Mouse (Mus musculus) retina, postnatal 1 day (tissue): Measurements from ENCODE around the gene Crmp1.

Experiments used
- DNase-seq: peaks from one replicate; pipeline ENCODE4 v3.0.0-alpha.2; 2012

Gene Crmp1

DNA sequence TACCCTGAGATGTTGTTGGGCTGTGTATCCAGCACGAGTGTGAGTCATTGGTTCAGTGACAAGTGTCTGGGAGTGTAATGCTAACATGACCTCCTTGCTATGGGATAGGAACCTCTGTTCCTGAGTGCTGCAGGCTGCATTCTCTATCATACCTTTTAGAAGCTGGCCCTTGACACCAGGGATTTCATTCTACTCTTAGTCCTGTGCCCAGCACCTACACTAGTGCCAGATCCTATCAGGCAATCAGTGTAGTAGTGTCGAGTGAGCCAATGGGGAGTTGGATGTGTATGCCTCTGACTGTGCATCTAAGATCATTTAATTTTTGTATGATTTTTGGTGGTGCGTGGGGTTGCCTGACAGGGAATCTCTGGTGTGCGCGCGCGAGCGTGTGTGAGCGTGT is 516 bp upstream of the Crmp1 start:
- no peak for DNase-seq

DNA sequence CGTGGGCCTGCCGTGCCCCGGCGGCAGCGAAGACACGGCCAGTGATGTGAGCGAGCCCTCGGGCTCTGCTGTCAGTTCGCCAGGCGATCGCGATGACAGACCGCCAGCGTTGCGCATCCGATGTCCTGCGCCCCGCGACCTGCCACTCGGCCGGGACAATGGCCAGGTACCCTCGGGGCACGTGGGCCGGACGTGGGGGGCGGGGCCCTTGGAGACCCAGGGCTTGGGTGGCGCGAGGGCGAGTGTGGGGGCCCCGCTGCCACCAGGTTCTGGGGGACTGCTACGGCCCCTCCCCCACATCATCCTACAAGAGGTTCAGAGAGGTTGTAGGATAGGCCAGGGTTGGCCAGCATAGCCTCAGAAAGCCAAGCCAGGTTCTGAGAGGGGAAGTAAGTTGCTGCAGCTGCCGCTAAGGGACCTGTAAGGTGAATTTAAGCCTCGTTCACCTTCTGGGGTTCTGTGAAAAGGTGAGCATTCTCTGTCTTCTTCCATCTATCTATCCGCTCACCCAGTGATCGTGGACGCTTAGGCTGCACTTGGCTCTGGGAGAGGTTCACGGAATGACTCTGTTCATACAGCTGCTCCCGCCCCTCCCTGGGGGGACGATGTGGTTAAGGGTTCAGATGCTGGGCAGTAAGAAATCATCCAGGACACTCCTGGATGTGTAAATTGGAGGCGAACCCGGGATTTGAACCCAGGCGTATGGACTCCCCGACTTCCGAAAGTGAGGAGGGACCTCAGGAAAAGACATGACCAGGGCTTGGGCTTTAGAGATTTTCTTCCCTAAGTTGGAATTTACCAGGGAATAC is 824 bp downstream of the Crmp1 start:
- no peak for DNase-seq

DNA sequence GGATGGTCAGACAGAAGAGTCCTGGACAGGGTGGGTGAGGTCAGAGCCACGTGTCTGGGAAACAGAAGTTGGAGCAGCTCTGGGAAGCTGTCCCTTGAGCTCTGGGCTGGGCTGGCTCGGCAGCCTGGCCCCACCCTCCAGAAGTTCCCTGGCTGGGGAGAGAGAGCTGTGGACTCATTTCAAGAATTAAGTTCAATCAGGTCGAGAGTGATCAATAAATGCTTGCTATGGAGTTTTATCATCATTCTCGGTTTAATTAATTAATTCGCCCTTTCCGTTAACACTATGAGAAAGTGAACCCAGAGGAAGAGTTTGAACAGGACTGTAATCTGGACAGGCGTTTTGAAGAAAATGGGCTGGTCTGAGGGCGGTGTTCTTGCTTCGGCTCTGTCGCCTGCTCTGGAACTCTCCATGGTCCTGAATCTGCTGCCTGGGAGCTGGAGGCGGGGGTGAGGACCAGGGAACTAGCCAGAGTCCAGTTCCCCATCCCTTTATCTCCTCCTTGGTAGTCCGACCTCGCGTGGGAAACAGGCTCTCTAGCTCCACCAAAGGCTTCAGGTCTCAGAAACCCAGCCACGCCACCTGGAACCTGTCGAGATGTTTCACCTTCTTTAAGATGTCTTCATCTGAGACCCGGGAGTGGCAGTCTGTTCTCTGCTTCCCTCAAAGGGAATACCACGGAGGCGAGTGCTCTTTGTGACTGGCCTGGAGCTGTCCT is 1.6 kb downstream of the Crmp1 start:
- DNase-seq = peak; percentile 84

DNA sequence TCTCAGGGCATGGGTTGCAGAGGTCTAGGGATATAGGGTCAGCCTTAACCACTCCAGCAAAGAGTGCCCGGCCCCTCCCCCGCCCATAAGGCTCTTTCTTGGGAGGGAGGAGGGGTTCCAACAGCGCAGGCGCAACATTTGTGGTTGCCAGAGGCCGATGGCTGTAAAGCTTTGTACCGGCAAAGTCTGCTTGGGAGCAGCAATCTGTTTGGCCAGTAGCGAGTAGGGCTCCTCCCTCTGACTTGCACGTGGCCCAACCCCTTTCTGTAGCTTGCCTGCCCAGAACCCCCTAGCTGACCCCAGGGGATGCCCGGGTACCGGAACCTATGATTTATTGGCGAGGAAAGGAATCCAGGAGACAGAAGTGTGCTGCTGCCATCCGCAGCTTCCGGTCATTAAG is 2.4 kb downstream of the Crmp1 start:
- peak; percentile 87 for DNase-seq

DNA sequence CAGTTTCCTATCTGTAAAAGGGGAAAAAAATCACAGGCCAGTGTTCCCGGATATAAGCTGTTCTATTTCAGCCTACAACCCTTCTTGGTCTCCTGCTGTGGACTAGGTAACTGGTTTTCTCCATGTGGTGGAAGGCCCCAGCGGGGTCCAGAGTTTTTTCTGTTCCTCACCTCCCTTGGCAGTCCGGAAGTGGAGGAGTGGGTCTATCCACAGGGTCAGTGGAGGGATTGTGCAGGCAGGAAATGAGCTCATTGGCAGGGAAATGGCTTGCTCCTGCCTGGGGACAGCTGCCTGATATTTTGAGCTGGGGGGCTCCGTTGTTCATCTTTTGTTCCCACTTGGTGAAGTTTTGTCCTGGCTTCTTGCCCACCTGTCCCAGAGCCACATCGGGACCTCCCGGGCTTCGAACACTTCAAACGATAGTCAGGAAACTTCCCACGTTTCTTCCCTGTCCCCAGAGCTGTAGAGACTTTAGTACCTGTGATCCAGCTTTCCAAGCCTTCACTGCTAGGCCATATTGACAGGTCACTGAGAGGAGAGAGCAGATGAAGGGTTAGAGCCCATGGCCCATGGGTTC is 3.0 kb downstream of the Crmp1 start:
- DNase-seq = no peak

DNA sequence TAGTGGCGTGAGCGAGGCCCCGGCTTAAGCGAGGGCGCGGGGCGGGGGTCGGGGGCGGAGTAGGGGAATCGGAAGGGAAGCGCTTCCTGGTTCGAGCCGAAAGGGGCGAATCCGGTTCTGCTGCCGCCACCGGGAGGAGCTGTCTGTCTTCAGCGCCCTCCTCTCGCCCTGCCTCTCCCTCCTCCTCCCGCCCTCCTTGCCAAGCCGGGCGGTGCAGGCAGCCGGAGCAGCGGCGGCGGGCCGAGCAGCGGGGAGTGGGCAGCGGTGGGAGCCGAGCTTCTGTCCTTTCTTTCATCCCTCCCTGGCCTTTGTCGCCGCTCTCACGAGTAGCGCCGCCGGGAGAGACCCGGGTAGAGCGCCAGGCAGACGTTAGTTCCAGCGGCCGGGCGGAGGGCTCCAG is 3.9 kb downstream of the Crmp1 start:
- peak; percentile 87 for DNase-seq

DNA sequence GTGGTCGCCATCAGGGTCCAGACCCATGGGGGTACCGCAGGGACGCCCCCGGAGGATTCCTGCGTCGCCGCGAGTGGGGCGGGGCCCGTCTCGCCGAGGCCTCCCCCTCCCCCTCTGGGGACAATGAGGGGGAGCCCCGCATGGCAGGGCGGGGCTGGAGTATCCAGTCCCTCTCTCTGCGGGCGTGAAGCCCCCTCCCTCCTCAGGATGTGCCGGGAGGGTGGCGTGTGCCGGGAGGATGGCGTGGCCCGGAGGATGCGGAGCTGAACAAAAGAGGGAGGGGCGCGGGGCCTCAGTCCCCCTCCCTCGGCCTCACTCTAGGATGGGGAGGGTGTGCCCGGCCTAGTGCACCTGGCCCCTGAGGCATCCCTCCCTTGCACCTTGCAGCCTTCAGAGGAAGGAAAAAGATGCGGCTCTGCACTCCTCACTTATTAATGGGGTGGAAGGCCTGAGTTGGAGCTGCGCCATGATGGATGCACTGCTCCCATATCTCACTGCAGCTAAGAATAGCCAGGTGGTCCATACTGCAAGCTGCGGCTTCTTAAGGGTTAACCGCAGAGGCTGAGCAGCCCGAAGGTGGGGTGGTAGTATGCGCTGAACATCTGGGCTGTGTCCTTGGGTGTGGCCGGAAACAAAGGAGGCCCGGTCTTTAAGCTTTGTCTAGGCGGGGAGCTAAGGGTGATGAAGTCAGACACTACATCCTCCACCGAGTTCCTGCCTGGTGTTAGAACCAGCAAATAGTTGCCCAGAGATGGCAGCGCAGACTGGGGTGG is 4.6 kb downstream of the Crmp1 start:
- peak; percentile 66 for DNase-seq

DNA sequence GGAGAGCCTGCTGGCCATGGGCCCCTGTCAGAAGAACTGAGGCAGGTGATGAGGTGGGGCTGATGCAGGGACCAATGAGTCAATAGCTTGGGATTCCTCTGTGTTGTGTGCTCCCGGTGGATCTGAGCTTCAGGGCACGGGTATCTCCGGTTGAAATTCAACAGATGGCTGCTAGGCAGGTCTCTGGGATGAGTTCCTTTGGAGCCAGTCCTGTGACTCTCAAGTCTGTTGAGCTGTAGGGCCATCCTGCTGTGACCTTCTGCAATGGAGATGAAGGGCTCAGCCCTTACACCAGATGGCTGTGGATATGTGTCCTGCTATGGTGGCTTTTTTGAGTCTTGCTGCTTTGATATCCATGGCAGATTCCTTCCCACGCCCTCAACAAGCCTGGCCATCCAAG is 5.7 kb downstream of the Crmp1 start:
- no peak for DNase-seq

DNA sequence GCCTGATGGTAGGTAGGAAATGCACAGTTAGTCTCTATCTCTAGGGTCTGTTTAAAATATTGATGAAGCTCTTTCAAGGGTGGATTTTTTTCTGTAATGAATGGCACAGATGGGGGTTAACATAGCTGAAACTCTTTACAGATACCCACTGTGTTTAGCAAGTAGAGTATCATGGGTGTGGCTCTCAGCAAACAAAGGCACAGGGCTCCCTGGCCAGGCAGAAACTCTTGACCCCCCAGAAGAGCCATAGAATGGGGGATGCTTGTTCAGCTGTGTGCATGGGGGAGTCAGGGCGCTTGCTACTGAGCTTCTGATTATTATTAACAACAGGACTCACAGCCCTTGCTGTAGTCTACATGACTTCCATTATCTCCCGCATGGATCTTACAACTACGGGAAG is 7.1 kb downstream of the Crmp1 start:
- DNase-seq = no peak

DNA sequence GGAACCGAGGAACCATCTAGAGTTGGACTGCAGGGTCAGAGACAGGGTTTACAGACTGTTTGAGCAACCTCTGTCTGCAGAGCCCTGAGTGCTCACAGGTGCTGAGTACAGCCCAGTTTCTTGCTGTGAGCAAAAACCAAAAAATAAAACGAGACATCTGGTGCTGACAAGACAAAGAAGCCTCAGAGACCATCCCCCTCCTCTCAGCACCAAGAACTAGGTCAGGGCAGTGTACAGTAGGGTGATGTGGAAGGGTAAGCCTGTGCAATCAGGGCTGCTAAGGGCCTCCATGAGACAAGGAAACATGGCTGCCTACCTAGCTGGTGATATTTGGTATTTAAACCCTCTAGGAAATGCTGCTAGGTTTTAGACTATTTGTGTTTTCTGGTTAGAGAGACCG is 9.9 kb downstream of the Crmp1 start:
- DNase-seq = peak; percentile 55

DNA sequence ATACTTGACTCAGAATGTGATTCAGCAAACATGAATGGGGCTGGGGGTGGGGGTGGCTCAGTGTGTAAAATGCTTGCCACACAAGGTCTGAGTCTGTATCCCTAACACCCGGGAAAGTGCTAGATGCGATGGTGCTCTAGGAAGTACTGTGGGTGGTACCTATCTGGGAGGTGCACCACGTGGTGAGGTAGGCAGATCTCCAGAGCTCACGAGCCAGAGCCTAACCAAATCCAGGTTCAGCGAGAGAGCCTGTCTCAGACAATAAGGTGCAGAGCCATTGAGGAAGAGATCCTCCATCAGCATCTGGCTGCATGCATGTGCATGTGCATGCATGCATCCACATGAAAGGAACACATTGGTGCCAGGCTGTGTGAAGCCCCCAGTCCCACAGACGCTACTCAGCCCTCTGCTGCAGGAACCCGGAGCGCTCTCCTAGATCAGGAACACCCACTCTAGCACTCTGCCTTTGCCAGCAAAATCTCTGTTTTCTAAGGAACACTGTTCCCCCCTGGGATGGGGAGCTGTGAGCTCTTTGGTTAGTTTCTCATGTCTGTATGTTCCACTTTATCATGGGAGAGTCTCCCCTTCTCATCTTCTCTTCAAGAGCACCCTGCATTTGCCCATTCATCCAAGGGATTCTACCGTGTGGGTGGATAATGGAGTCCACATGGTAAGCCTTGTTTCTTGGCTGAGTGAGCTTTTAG is 10.5 kb downstream of the Crmp1 start:
- DNase-seq = no peak

DNA sequence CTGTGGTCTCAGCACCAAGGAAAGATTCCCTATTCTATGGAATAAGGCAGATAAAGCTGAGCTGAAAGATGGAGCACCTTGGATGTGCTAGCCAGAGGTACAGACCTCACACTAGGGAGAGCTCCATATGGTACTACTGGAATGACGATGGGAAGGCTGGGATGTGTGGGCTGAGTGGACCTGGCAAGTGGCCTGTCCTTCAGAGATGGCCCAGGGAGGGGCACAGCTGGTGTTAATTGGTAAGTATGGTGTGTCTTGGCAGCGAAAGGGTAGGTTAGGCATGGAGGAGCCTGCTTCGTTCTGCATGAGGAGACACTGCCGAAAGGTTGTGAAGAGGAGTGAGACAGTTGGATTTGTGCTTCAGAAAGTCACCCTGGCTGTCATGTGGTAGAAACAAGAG is 12.8 kb downstream of the Crmp1 start:
- DNase-seq = no peak

DNA sequence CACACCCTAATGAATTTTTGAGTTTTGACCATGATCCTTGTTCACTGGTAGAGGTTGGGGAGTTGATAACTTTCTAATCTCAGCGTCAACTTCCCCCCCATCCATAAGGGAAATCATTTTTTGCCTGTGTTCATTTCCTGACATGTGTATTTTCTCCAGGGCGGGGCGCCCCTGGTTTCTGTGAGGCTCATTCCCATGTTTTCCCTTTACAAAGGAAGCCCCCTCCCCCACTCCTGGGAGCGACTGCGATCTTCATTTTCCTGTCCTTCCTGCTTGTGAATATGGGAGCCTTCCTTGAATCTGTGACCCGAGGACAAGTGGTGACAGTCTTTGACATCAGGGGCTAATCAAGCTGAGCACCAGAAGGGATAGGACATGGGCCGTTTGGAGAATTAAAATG is 15.1 kb downstream of the Crmp1 start:
- no peak for DNase-seq

DNA sequence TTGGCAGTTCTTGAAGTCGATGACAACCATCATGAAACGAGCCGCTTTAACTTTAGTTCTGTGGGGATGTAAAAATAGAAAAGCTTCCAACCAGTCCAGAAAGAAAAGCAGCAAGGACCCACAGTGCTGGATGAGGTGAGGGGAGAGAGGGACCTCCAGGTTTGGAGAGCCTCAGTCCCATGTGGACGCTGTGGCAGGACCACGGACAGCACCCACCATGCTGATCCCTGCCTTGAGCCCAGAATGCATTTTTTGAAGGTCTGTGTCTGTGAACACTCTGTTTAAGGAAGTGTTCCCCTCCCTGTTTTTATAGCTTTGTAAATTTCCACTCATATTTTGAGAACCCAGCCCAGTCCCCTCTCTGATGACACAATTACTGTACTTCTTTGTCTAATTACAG is 15.5 kb downstream of the Crmp1 start:
- DNase-seq = peak; percentile 21

DNA sequence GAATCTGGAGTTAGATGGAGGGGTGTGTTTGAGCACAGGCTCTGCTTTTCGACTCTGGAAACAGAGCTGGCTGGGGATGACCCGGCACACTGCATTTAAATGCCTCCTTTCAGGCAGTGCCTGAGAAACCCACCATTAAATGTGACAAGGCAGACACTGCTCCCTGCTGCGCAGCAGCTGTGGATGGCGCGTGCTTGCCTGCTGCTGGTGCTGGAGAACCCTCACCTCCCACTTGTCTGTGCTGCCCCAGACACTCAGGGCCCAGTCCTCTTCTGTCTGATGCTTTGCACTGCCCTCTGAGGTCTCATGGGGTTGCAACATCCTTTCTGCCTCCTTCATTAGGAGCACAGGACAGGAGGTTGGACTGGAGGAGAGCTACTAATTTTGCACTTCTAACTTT is 20.0 kb downstream of the Crmp1 start:
- peak; percentile 9 for DNase-seq

DNA sequence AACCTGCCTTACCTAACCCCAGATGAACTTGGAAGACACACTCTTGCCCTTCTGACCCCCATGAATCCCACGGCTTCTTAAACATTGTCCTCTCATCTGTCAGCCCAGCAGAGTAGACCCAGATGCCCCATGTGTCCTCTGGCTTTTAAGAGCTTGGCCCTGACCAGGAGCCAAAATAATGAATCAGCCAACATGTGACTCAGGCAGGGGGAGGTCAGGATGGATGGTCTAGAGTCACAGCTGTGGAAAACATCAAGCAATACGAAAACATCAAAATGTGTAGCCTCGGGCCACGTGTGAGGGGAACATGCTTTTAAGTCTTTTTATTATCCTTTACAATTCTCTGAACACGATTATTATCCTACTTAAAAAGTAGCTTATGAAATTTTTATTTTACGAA is 22.1 kb downstream of the Crmp1 start:
- DNase-seq = peak; percentile 55

DNA sequence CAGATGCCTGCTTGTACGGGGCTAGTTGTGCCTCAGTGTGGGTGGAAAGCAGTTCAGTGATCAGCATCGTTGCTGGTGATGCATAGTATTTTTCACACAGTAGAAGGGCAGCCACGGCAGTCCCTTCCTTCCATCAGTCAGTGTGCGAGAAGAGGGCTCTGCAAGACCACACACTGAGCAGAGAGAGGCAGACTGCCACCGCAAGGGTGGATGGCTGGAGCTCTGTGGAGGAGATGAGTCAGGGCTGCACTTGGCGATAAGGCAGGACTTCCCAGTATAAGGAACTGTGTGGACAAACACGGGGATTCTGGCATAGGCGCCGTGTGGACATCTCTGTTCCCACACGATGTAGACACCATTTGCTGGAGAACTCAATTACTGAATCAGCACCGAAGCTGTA is 39.3 kb downstream of the Crmp1 start:
- DNase-seq = no peak

DNA sequence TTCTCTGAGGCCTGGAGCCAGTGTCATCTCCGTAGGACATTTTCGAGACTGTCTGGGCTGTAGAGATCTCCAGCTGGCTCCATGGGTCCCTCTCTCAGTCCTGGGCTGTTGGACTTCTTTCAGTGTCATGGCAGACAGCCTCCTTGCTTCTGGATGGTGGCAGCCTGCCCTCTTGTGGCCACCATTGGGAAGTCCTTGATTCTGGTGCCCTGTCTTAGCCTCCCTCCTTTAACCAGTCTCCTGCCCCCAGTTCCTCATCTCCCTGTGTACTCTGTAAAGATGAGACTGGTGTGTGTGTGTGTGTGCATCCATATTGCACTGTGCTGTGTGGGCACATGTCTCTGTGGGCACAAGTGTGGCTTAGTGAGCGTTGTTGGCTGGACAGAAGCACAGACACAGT is 46.6 kb downstream of the Crmp1 start:
- peak; percentile 69 for DNase-seq

DNA sequence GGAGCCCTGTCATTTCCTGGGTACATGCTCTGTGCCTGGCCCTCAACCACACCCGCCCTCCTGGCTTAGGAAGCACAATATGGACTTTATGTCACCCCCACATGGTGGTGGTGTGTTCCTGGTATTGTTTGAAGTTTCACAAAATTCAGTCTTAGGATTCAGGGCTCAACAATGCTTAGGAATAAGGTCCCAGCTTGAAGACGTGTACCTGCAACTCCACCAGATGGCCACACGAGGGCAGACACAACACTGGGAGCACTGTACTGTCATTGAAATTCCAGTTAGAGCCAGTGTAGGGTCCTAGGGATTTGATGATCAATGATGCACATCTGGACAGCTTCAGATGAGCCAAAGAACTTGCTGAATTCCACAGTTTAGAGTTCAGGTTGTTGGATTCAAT is 47.5 kb downstream of the Crmp1 start:
- peak; percentile 71 for DNase-seq

DNA sequence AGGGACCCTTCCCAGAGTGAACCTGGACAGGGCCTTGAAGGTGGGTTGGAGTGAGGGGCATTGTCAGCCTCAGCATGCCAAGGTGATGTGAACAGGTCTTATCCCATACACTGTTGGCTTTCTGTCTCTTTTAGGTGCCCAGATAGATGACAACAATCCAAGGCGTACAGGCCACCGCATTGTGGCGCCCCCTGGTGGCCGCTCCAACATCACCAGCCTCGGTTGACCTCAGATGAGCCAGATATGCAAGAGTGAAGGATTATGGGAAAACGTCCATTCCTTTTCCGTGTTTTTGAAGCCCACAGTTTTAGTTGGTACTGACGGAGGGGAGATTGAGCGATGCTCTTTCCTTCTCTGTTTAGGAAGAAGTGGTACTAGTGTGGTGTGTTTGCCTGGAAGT is 49.2 kb downstream of the Crmp1 start:
- peak; percentile 16 for DNase-seq

DNA sequence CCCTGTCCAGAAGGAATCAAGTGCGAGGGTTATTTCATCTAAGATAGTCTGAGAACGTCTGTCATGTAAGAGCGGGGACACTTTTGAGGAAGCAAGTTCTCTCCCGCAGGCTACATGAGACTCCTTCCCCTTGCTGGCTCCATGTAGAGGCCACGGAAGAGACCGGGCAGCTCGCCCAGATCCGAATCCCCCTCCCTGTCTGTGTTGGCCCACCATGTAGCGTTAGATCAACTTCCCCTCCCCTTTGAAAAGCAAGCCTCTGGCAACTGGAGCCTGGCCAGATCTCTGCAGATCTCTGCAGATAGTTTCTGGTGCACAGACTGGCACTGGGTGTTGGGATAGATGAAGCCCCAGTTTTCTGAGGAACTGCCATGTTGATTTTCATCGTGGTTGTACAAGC is 55.0 kb downstream of the Crmp1 start:
- no peak for DNase-seq

DNA sequence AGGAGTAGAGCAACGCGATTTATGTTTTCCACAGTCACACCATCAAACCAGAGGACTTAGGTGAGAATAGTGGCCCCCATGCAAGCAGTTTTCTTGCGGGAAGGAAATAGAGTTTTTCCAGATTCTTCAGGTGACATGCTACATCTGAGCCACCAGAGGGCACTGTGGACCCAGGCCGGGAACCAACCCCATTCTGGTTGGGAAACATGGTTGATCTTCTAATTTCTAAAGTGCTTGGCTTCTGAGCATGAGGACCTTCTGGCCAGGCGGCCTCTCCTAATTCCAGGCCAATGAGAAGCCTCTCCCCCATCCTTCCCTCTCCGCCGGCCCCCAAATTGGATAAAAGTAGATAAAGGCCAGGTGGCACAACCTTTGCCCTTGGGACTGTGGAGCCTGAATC is 56.6 kb downstream of the Crmp1 start:
- DNase-seq = peak; percentile 56

DNA sequence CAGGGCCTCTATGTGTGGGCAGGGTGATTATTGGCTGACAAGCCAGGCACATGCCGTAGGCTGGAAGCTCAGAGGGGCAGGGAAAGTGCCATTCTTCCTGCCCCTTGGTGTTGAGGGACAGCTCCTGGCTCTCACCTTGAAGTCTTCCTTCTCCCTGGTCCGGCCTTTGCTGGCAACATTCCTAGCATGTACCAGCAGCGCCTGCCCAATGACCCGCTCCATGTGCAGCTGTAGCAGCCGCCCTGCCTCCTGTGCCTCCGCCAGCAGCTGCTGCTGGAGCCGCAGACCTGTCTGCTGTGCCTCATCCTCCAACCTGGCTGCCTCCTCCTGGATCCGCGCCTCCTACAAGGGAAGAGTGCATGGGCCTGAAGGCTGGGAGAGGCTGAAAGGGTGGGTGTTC is 68.3 kb downstream of the Crmp1 start:
- DNase-seq = no peak
